Mouse (Mus musculus) cerebral cortex, adult 2 months (tissue): ENCODE measurements around the gene Poc5.

Source experiments
- WGBS: fragments of 180-500 bp; shearing (Covaris S2); methylation state at CpG from one replicate; pipeline ENCODE4 v1.1.7; 2018; 5-methylcytosine and 5-hydroxymethylcytosine counted together

Poc5 gene

GRCm38 (mm10) chr13:96388042-96388888, at the start of gene Poc5:
TSS of gene Poc5 (plus strand) at chr13:96388294.
- under 1% methylated on average over 44 of the region's 44 CpGs for WGBS

GRCm38 (mm10) chr13:96341461-96341860, 46.6 kb upstream of the Poc5 start:
- 78% methylated on average over 3 of the region's 3 CpGs for WGBS

DNA sequence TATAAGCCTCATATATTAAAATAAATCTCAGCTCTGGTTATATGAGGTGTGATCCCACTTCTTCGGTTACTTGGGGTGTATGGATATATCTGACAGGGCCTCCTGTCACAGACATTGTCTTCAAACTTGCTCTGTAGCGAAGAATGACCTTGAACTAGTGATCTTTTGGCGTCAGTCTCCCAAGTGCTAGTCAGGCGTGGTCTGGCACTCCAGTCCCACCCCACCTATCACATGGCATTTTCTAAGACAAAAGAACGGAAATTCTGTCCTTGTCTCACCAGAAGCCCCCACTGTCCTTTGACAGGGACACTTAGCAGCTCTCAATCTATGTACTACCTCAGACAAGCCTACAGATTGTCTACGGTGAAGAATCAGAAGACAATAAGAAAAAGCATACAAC, 43.3 kb upstream of the Poc5 start:
- 74% methylated on average over 6 of the region's 6 CpGs for WGBS

GRCm38 (mm10) chr13:96346581-96346980, 41.5 kb upstream of the Poc5 start:
- WGBS = 71% methylated on average over 3 of the region's 3 CpGs

DNA sequence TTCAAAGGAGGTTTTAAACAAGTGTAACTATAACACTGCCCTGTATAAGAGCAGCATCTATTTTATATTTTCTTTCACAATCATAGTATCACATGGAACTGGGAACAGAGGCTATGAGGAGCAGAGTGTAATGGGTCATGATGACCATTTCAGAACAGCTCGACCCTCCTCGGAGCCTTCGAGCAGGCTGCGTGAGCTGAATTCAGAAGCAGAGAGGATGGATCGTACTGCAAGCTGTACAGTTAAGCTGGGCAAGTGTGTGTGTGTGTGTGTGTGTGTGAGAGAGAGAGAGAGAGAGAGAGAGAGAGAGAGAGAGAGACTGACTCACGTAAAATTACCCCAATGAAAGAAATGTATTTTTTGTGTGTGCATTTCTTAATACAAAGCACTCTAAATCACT, 37.9 kb upstream of the Poc5 start:
- 82% methylated on average over 6 of the region's 6 CpGs for WGBS

- WGBS = 44% methylated on average over 12 of the region's 12 CpGs
Measured at GRCm38 (mm10) chr13:96351264-96351663, 36.8 kb upstream of the Poc5 start.

DNA sequence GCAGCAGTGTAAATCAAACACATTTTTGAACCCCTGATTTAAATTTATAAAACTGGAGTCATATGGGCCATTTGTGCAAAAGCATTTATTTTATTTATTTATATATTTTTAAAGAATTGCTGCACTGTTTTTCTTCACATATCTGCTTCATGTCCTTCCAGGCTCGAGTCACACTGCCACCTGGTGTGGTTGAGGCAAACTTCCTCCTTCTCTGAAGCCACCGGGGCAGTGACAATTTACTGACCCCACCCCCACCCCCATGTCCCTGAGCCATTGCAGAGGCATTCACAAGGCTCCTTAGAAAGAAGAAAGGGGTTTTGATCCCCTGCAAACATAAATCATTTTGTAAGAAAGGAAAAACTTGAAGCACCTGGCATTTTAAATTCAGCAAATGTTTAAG, 12.6 kb upstream of the Poc5 start:
- 6% methylated on average over 2 of the region's 2 CpGs for WGBS

DNA sequence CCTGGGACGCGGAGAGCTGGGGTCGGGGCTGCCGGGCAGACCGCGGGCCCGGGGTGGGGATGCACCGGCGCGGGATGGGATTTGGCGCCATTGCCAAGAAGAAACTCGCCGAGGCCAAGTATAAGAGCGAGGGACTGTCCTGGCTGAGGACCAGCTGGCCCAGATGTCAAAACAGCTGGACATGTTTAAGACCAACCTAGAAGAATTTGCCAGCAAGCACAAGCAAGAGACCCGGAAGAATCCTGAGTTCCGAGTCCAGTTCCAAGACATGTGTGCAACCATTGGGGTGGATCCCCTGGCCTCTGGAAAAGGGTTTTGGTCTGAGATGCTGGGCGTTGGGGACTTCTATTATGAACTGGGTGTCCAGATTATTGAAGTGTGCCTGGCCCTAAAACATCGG, 11.2 kb upstream of the Poc5 start:
- 90% methylated on average over 18 of the region's 18 CpGs for WGBS

- WGBS = 86% methylated on average over 4 of the region's 4 CpGs
Measured at GRCm38 (mm10) chr13:96377883-96378282, 10.2 kb upstream of the Poc5 start.

GRCm38 (mm10) chr13:96389301-96389700, 1.2 kb downstream of the Poc5 start:
- 28% methylated on average over 2 of the region's 2 CpGs for WGBS

GRCm38 (mm10) chr13:96401251-96401650, 13.2 kb downstream of the Poc5 start:
- WGBS = 92% methylated on average over 5 of the region's 5 CpGs

GRCm38 (mm10) chr13:96405518-96405917, 17.4 kb downstream of the Poc5 start:
- 51% methylated on average over 2 of the region's 2 CpGs for WGBS

GRCm38 (mm10) chr13:96407040-96407439, 18.9 kb downstream of the Poc5 start:
- WGBS = 35% methylated on average over 4 of the region's 4 CpGs

DNA sequence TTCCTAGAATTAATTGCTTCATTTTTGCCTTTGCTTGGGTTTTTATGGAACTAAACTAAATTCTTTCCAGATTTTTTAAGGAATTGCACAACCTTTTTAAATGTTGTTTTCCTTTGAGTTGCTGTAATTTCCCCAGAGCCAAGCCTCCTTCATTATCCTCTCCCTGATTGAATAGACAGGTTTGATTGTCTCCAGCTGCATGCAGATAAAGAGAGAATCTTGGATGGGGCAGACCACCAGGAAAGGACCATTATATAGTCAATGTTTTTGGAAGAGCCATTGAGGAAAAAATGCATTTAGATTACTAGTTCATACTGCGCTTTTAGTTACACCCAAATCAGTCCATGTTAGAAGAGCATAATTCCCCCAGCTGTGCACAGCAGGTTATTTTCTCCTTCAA, 20.7 kb downstream of the Poc5 start:
- 95% methylated on average over 1 of the region's 1 CpGs for WGBS

DNA sequence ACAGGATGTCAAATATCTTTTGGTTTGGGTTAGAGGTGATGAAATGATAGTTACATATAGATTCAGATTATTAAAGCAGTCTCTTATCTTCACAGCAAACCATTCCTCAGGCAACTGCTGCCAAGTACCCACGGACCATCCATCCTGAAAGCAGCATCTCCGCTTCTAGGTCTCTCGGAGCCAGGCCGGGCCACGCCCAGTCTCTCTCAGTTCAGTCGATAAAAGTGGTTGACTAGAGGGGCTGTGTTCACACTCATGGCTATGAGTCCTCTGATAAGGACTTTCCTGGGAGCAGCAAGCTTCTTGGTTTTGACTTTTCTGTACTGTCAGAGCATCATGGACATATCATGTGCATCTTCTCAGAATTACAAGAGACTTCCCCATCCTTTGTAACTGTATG, 26.3 kb downstream of the Poc5 start:
- WGBS = 91% methylated on average over 6 of the region's 6 CpGs

DNA sequence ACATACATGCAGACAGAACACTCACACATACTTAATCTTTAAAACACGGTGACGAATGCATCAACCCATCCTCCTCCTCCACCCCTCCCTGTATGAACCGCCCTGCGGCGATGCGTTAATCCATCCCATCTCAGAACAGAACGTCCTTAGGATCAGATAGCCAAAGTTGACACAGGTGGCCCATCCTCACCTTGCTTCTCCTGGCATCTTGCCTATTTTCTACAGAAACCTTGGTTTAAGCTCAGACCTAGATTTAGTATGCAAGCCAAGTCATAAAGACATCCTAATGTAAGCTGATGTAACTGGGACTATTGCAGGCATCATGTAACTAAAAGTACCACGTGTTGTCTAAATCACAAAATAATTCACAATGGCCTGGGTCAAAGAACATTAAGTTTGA, 28.3 kb downstream of the Poc5 start:
- WGBS = 90% methylated on average over 8 of the region's 8 CpGs

DNA sequence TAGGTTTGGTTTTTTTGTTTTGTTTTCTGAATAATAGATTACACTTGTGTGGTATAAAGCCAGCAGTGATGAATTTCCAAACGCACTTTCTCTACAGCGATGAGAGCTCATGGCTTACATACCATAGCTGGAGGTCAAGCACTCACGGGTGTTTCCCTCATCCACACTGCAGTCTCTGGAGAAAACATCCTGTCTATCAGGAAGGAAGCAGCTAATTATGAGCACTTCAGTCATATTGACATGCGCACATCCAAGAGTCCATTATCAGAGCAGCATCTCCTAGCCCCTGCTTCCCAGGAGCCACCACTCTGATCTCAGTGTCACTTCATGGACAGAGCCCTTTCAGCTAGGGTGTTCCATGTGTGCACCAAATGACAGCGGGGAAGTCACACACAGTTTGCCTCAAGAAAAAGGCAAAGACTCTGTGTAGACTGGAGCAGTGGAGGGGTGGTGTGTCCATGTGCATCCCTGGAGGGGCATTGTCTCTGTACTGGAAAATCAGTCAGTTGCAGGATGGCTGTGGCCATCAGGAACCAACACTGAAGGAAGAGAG, 29.2 kb downstream of the Poc5 start:
- 89% methylated on average over 5 of the region's 5 CpGs for WGBS

GRCm38 (mm10) chr13:96418487-96418886, 30.4 kb downstream of the Poc5 start:
- WGBS = 75% methylated on average over 4 of the region's 4 CpGs

GRCm38 (mm10) chr13:96424496-96425274, 36.6 kb downstream of the Poc5 start:
- WGBS = 79% methylated on average over 12 of the region's 12 CpGs

- WGBS = 41% methylated on average over 3 of the region's 3 CpGs
Measured at GRCm38 (mm10) chr13:96426044-96426443, 38.0 kb downstream of the Poc5 start.

DNA sequence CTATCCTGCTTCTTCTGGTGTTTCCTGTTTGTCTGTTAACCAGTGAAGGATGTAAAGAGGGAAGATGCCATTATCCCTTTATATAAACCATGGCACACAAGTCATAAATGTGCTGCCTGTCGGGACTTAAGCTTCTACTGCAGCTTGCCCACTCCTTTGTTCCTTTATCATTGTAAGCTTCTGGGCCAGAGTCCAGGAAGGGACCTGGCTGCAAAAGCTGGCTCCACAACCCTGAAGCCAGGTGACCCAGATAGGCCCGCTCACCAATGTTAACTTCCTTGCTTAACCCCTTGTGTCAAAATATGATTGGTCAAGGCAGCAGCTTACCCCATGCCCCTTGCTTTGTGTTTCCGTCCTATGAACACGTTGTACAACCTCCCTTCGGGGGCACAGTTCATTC, 40.4 kb downstream of the Poc5 start:
- 71% methylated on average over 5 of the region's 5 CpGs for WGBS

DNA sequence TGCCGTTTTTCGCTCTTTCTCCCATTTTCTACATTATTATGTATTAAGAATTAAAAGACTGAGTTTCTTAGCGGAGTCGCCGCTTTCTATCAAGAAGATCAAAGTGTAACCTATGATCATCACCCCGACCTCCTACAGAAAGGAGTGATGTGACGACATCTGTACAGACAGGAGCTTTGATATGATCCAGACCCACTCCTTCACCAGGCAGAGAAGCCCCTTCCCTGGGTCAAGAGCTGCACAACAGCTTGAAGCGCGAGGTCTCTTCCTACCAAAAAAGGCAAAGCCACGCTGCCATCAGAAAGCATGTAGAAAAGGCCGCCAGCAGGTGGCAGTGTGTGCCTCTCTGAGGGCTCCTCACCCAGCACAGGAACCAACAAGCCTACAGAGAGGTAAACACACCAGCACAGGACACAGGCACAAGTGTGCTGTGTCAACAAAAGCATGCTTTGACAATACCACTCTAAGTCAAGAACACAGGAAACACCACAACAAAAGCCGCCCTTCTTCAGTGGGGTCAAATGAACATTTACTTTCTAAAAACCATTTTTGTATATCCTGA, 43.6 kb downstream of the Poc5 start:
- WGBS = 38% methylated on average over 12 of the region's 12 CpGs
